Mouse (Mus musculus) heart, embryonic 11.5 days (tissue): ENCODE results near the gene Glmp. TPM values are rescaled to one million over a fixed set of nuclear protein-coding genes. Genes with fewer than 3 reads are reported as not detected.
A peak's percentile ranks its signal among the peaks of the same experiment; 100 is the strongest.

ENCODE experiments used
- ATAC-seq: fragments of 200-750 bp; cut with Nextera tagmentation; replicated peaks from 2 replicates; pipeline ENCODE4 v1.8.0; 2017; ENCODE audit warnings: moderate library complexity; ENCODE audit not compliant: insufficient number of reproducible peaks, low FRiP score, low TSS enrichment
- H3K27ac ChIP-seq: fragments of 300-500 bp; sonication (generic); 2 replicates; pipeline ENCODE4 v1.5.1; 2014; ENCODE audit warnings: mild to moderate bottlenecking, low read depth, low read length
- H3K27me3 ChIP-seq: fragments of 300-500 bp; sonication (generic); 2 replicates; pipeline ENCODE4 v1.6.1; 2014; ENCODE audit warnings: mild to moderate bottlenecking, low read length, mixed read lengths; ENCODE audit not compliant: control insufficient read depth, insufficient read depth
- H3K36me3 ChIP-seq: fragments of 300-500 bp; sonication (generic); 2 replicates; pipeline ENCODE4 v1.6.1; 2014; ENCODE audit warnings: mild to moderate bottlenecking, low read length, moderate library complexity, mixed read lengths; ENCODE audit not compliant: control insufficient read depth, insufficient read depth
- H3K4me1 ChIP-seq: fragments of 300-500 bp; sonication (generic); 2 replicates; pipeline ENCODE4 v1.6.1; 2014; ENCODE audit warnings: low read length; ENCODE audit not compliant: control insufficient read depth, insufficient read depth
- H3K4me2 ChIP-seq: fragments of 300-500 bp; sonication (generic); 2 replicates; pipeline ENCODE4 v1.6.1; 2014; ENCODE audit warnings: mild to moderate bottlenecking, moderate library complexity
- H3K4me3 ChIP-seq: fragments of 300-500 bp; sonication (generic); 2 replicates; pipeline ENCODE4 v1.5.1; 2014; ENCODE audit warnings: low read depth, low read length
- H3K9ac ChIP-seq: fragments of 300-500 bp; sonication (generic); 2 replicates; pipeline ENCODE4 v1.6.1; 2014; ENCODE audit warnings: mild to moderate bottlenecking, low read depth, low read length, moderate library complexity
- H3K9me3 ChIP-seq: fragments of 300-500 bp; sonication (generic); replicated peaks from 2 replicates; pipeline ENCODE4 v1.6.1; 2016; ENCODE audit warnings: low read length; ENCODE audit not compliant: control insufficient read depth
- WGBS: fragments of 180-500 bp; shearing (Covaris S2); extraction: QIAGEN DNeasy Blood & Tissue Kit; methylation state at CpG from one replicate; pipeline ENCODE4 v1.1.7; 2014; ENCODE audit not compliant: insufficient replicate concordance; 5-methylcytosine and 5-hydroxymethylcytosine counted together
- polyA plus RNA-seq: library from polyadenylated mRNA; unstranded; fragments of >200 nt; fragmentation: Nextera tagmentation; extraction: Ambion mirVana; gene quantifications from 2 replicates; pipeline ENCODE4 v1.2.1, GENCODE M21; 2014

The Glmp gene
- polyA plus RNA-seq, 1 experiment from 2014 or later = 106 TPM

GRCm38 (mm10) chr3:88331282-88331681 is 6.5 kb downstream of the Glmp start:
- WGBS = 25% methylated on average over 2 of the region's 2 CpGs
- no peak for ATAC-seq
- H3K27ac ChIP-seq = no peak overlapping the region
- H3K36me3 ChIP-seq = peaks cover 5% of the 10 kb centered on the region
- no peaks in the 10 kb centered on the region for H3K27me3 ChIP-seq
- no peak overlapping the region for H3K9ac ChIP-seq
- no peaks in the 10 kb centered on the region for H3K9me3 ChIP-seq
- no peak overlapping the region for H3K4me3 ChIP-seq
- peaks cover 6% of the 10 kb centered on the region for H3K4me1 ChIP-seq
- no peak overlapping the region for H3K4me2 ChIP-seq

- ATAC-seq = no peak
- WGBS = 32% methylated on average over 12 of the region's 12 CpGs
- Histone ChIP-seq H3K27ac (no peak overlapping the region), H3K36me3 (peaks cover 3% of the 10 kb centered on the region), H3K4me1 (peaks cover 14% of the 10 kb centered on the region), H3K4me3 (no peak overlapping the region), H3K9ac (no peak overlapping the region; the same call in 1 of the 2 replicates), H3K27me3 (no peaks in the 10 kb centered on the region), H3K9me3 (no peaks in the 10 kb centered on the region), H3K4me2 (peak overlapping the region; percentile 82)
These were observed 9.3 kb downstream of the Glmp start for GRCm38 (mm10) chr3:88334029-88334658.

GRCm38 (mm10) chr3:88334902-88335435 is 10.1 kb downstream of the Glmp start:
- H3K36me3 ChIP-seq = no peaks in the 10 kb centered on the region
- peak overlapping the region; percentile 94 for H3K27ac ChIP-seq
- peak overlapping the region; percentile 97 for H3K9ac ChIP-seq
- ATAC-seq = no peak
- no peaks in the 10 kb centered on the region for H3K9me3 ChIP-seq
- peak overlapping the region; percentile 82 for H3K4me2 ChIP-seq
- 33% methylated on average over 3 of the region's 3 CpGs for WGBS
- H3K27me3 ChIP-seq = no peaks in the 10 kb centered on the region
- peak overlapping the region; percentile 89 for H3K4me3 ChIP-seq
- peaks cover 14% of the 10 kb centered on the region for H3K4me1 ChIP-seq

- peak overlapping the region; percentile 89 for H3K4me3 ChIP-seq
- H3K9me3 ChIP-seq = no peaks in the 10 kb centered on the region
- peak overlapping the region; percentile 97 for H3K9ac ChIP-seq
- peaks cover 14% of the 10 kb centered on the region for H3K4me1 ChIP-seq
- ATAC-seq = 0 out of 2 replicates have a peak, but pooled peaks have one; percentile 44
- peak overlapping the region; percentile 82 for H3K4me2 ChIP-seq
- no peaks in the 10 kb centered on the region for H3K36me3 ChIP-seq
- H3K27ac ChIP-seq = peak overlapping the region; percentile 94
- under 1% methylated on average over 27 of the region's 27 CpGs for WGBS
- H3K27me3 ChIP-seq = no peaks in the 10 kb centered on the region
These were observed 10.7 kb downstream of the Glmp start for GRCm38 (mm10) chr3:88335436-88336053.

GRCm38 (mm10) chr3:88336058-88337013 is 11.5 kb downstream of the Glmp start, which contains the start of the genes Tmem79 and Smg5:
TSS of gene Tmem79 (minus strand) at chr3:88336148.
TSS of gene Smg5 (plus strand) at chr3:88336260.
- Histone ChIP-seq H3K27ac (peak within 1 kb of the TSS; percentile 94), H3K9me3 (no peaks in the 10 kb centered on the region), H3K27me3 (no peaks in the 10 kb centered on the region), H3K36me3 (no peaks in the 10 kb centered on the region), H3K9ac (peak within 1 kb of the TSS; percentile 97), H3K4me1 (peaks cover 14% of the 10 kb centered on the region), H3K4me3 (peak within 1 kb of the TSS; percentile 89), H3K4me2 (peak within 1 kb of the TSS; percentile 82)
- ATAC-seq = peak; percentile 86
- 1% methylated on average over 54 of the region's 66 CpGs for WGBS

- Histone ChIP-seq H3K9ac (peak overlapping the region; percentile 50), H3K9me3 (no peaks in the 10 kb centered on the region), H3K36me3 (peaks cover 10% of the 10 kb centered on the region), H3K27me3 (no peaks in the 10 kb centered on the region), H3K4me2 (peak overlapping the region; percentile 63), H3K4me3 (peak overlapping the region; percentile 89), H3K4me1 (peaks cover 14% of the 10 kb centered on the region), H3K27ac (peak overlapping the region; percentile 94)
- 65% methylated on average over 11 of the region's 11 CpGs for WGBS
- no peak for ATAC-seq
These were observed 12.7 kb downstream of the Glmp start for GRCm38 (mm10) chr3:88337367-88338020.

GRCm38 (mm10) chr3:88338316-88338715 is 13.5 kb downstream of the Glmp start:
- no peak overlapping the region for H3K4me3 ChIP-seq
- no peak overlapping the region; the same call in 1 of the 2 replicates for H3K27ac ChIP-seq
- no peak for ATAC-seq
- WGBS = 71% methylated on average over 7 of the region's 7 CpGs
- H3K4me1 ChIP-seq = peaks cover 14% of the 10 kb centered on the region
- peak overlapping the region; percentile 63; the same call in 1 of the 2 replicates for H3K4me2 ChIP-seq
- H3K9me3 ChIP-seq = no peaks in the 10 kb centered on the region
- no peaks in the 10 kb centered on the region for H3K27me3 ChIP-seq
- H3K9ac ChIP-seq = no peak overlapping the region
- peaks cover 18% of the 10 kb centered on the region for H3K36me3 ChIP-seq
